Comparison of ENCODE assay signal across 9 mouse cellular contexts in the genomic region with DNA sequence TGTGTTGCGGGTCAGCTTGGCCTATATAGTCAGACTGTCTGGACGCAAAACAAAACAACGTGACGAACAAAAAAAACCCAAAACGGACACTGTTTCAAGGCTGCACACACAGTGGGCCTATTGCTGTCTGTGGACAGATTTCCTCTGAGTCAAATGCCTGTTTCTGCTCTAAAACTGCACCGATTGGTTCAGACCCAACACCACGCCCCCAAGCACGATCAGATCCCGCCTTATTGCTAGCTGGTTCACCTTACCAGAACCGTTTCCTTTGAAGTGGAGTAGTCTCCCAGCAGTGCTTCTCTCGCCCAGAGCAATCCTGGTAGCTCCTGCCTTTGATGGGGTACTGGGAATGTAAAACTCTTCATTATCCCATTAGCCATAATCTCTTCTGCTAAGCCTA.
DNase-seq lines count a peak whose midpoint lies in the region; ATAC-seq lines count a peak whose summit lies in the region.
"Had no signal": no experiment of that assay in that cellular context is flagged by ENCODE, and none has a peak within 500 bp of the region (broad histone marks: within the 10 kb centered on the region; RNA-seq: fewer than 3 reads in every experiment).

No protein-coding gene starts in this region.

- no peaks in the 10 kb centered on the region for H3K27me3 ChIP-seq in kidney, embryonic 16.5 days (ENCODE audit: insufficient read depth, low read length)
- H3K27me3 ChIP-seq in midbrain, embryonic 13.5 days: no peaks in the 10 kb centered on the region
- no peaks in the 10 kb centered on the region for H3K27me3 ChIP-seq in heart, embryonic 12.5 days (replicated peaks)
- no peaks in the 10 kb centered on the region for H3K27me3 ChIP-seq in hindbrain, embryonic 12.5 days

- no peak overlapping the region for H3K4me3 ChIP-seq in kidney, embryonic 16.5 days (ENCODE audit: low read length)
- no peak overlapping the region for H3K4me3 ChIP-seq in midbrain, embryonic 13.5 days (replicated peaks)
- H3K4me3 ChIP-seq in heart, embryonic 12.5 days: no peak overlapping the region
- H3K4me3 ChIP-seq in hindbrain, embryonic 12.5 days: no peak overlapping the region

- H3K36me3 ChIP-seq in kidney, embryonic 16.5 days (ENCODE audit: insufficient read depth, low read length): no peaks in the 10 kb centered on the region
- H3K36me3 ChIP-seq in midbrain, embryonic 13.5 days: no peaks in the 10 kb centered on the region
- H3K36me3 ChIP-seq in heart, embryonic 12.5 days: no peaks in the 10 kb centered on the region
- no peaks in the 10 kb centered on the region for H3K36me3 ChIP-seq in hindbrain, embryonic 12.5 days

- WGBS in kidney, embryonic 16.5 days: 23% methylated on average over 11 of the region's 11 CpGs
- 60% methylated on average over 11 of the region's 11 CpGs for WGBS in midbrain, embryonic 13.5 days
- WGBS in heart, embryonic 12.5 days: 39% methylated on average over 11 of the region's 11 CpGs
- 45% methylated on average over 11 of the region's 11 CpGs for WGBS in hindbrain, embryonic 12.5 days

- no peak overlapping the region for H3K27ac ChIP-seq in kidney, embryonic 16.5 days (ENCODE audit: low read length)
- no peak overlapping the region for H3K27ac ChIP-seq in midbrain, embryonic 13.5 days
- no peak overlapping the region for H3K27ac ChIP-seq in heart, embryonic 12.5 days (ENCODE audit: poor library complexity, severe bottlenecking)
- no peak overlapping the region for H3K27ac ChIP-seq in hindbrain, embryonic 12.5 days

- H3K4me1 ChIP-seq in kidney, embryonic 16.5 days (ENCODE audit: insufficient read depth, low read length): peaks cover 6% of the 10 kb centered on the region; the same call in 1 of the 2 replicates
- H3K4me1 ChIP-seq in midbrain, embryonic 13.5 days (replicated peaks): 0 out of 2 replicates have a peak, but pooled peaks cover 5% of the 10 kb centered on the region
- H3K4me1 ChIP-seq in heart, embryonic 12.5 days (replicated peaks): no peaks in the 10 kb centered on the region
- H3K4me1 ChIP-seq in hindbrain, embryonic 12.5 days: no peaks in the 10 kb centered on the region

- no peaks in the 10 kb centered on the region for H3K9me3 ChIP-seq in kidney, embryonic 16.5 days (ENCODE audit: low read length)
- H3K9me3 ChIP-seq in midbrain, embryonic 13.5 days: no peaks in the 10 kb centered on the region
- H3K9me3 ChIP-seq in heart, embryonic 12.5 days (replicated peaks): no peaks in the 10 kb centered on the region
- no peaks in the 10 kb centered on the region for H3K9me3 ChIP-seq in hindbrain, embryonic 12.5 days (replicated peaks)

- peak; percentile 65; the same call in 1 of the 2 replicates for ATAC-seq in kidney, embryonic 16.5 days (ENCODE audit: low FRiP score, low TSS enrichment)
- ATAC-seq in midbrain, embryonic 13.5 days: no peak
- ATAC-seq in heart, embryonic 12.5 days (ENCODE audit: insufficient number of reproducible peaks, low FRiP score): no peak
- no peak for ATAC-seq in hindbrain, embryonic 12.5 days (ENCODE audit: low FRiP score)
- ATAC-seq: inflammation-experienced regulatory T-cells, adult 6 months had no signal

- peak overlapping the region; percentile 28; the same call in 1 of the 2 replicates for H3K4me2 ChIP-seq in kidney, embryonic 16.5 days (replicated peaks; ENCODE audit: low read depth, low read length)
- no peak overlapping the region for H3K4me2 ChIP-seq in midbrain, embryonic 13.5 days (replicated peaks)
- H3K4me2 ChIP-seq in heart, embryonic 12.5 days: no peak overlapping the region
- no peak overlapping the region for H3K4me2 ChIP-seq in hindbrain, embryonic 12.5 days (replicated peaks)

- peak; percentile 23 for DNase-seq in adrenal gland, adult 2 months
- no peak for DNase-seq in adrenal gland, postnatal 4 days (ENCODE audit: low spot score in 2 of 2)
- peak; percentile 35 to 42 for DNase-seq in adrenal gland, postnatal 36 days
- peak; percentile 44 for DNase-seq in testis, postnatal 10 days (ENCODE audit: low spot score)

- no peak overlapping the region for H3K9ac ChIP-seq in kidney, embryonic 16.5 days (replicated peaks; ENCODE audit: low read length)
- no peak overlapping the region for H3K9ac ChIP-seq in midbrain, embryonic 13.5 days (replicated peaks)
- H3K9ac ChIP-seq in heart, embryonic 12.5 days: no peak overlapping the region
- H3K9ac ChIP-seq in hindbrain, embryonic 12.5 days: no peak overlapping the region

Comparison
In these comparisons a context has a peak if more than half of its experiments do, and no peak if none do; other contexts are left out.
1. DNase-seq: peak in adrenal gland, adult 2 months (single experiment), adrenal gland, postnatal 36 days (2 of 2) and testis, postnatal 10 days (single experiment); none in adrenal gland, postnatal 4 days (0 of 2).